Mouse (Mus musculus): ENCODE results near the gene 5330417H12Rik. TPM values are rescaled to one million over a fixed set of nuclear protein-coding genes. Genes with fewer than 3 reads are reported as not detected.

The 5330417H12Rik gene
- total RNA-seq, 4 experiments from 2014 or later: not detected

Other genes with a start within 250 kb of the 5330417H12Rik start
- 10 to 100 TPM; 16.1 to 20.2 (median 17.3) TPM for gene Olfml1, start 57.7 kb downstream of the 5330417H12Rik start, total RNA-seq (2022)
- gene Ppfibp2, start 30.0 kb downstream of the 5330417H12Rik start, total RNA-seq (2022): 10 to 100 TPM in 3 of 4 experiments, 1 to 10 TPM in 1; 7.6 to 10.9 (median 10.7) TPM
- gene Cyb5r2, start 132.9 kb upstream of the 5330417H12Rik start, total RNA-seq (2022): under 1 TPM in 3 of 4 experiments, not detected in 1; 0.16 to 0.43 (median 0.27) TPM
- not detected for gene Ovch2, start 176.0 kb upstream of the 5330417H12Rik start, total RNA-seq (2022)
- gene Olfr467, start 187.1 kb upstream of the 5330417H12Rik start, total RNA-seq (2022): not detected
- not detected for gene Olfr469, start 200.4 kb upstream of the 5330417H12Rik start, total RNA-seq (2022)
- not detected for gene Olfr470, start 222.3 kb upstream of the 5330417H12Rik start, total RNA-seq (2022)